Mouse (Mus musculus) heart, embryonic 11.5 days (tissue): ENCODE results near the gene B4galnt4. TPM values are rescaled to one million over a fixed set of nuclear protein-coding genes. Genes with fewer than 3 reads are reported as not detected.

ENCODE experiments used
- ATAC-seq: fragments of 200-750 bp; cut with Nextera tagmentation; replicated peaks from 2 replicates; pipeline ENCODE4 v1.8.0; 2017; ENCODE audit warnings: moderate library complexity; ENCODE audit not compliant: insufficient number of reproducible peaks, low FRiP score, low TSS enrichment
- H3K27ac ChIP-seq: fragments of 300-500 bp; sonication (generic); 2 replicates; pipeline ENCODE4 v1.5.1; 2014; ENCODE audit warnings: mild to moderate bottlenecking, low read depth, low read length
- H3K27me3 ChIP-seq: fragments of 300-500 bp; sonication (generic); 2 replicates; pipeline ENCODE4 v1.6.1; 2014; ENCODE audit warnings: mild to moderate bottlenecking, low read length, mixed read lengths; ENCODE audit not compliant: control insufficient read depth, insufficient read depth
- H3K36me3 ChIP-seq: fragments of 300-500 bp; sonication (generic); 2 replicates; pipeline ENCODE4 v1.6.1; 2014; ENCODE audit warnings: mild to moderate bottlenecking, low read length, moderate library complexity, mixed read lengths; ENCODE audit not compliant: control insufficient read depth, insufficient read depth
- H3K4me1 ChIP-seq: fragments of 300-500 bp; sonication (generic); 2 replicates; pipeline ENCODE4 v1.6.1; 2014; ENCODE audit warnings: low read length; ENCODE audit not compliant: control insufficient read depth, insufficient read depth
- H3K4me2 ChIP-seq: fragments of 300-500 bp; sonication (generic); 2 replicates; pipeline ENCODE4 v1.6.1; 2014; ENCODE audit warnings: mild to moderate bottlenecking, moderate library complexity
- H3K4me3 ChIP-seq: fragments of 300-500 bp; sonication (generic); 2 replicates; pipeline ENCODE4 v1.5.1; 2014; ENCODE audit warnings: low read depth, low read length
- H3K9ac ChIP-seq: fragments of 300-500 bp; sonication (generic); 2 replicates; pipeline ENCODE4 v1.6.1; 2014; ENCODE audit warnings: mild to moderate bottlenecking, low read depth, low read length, moderate library complexity
- H3K9me3 ChIP-seq: fragments of 300-500 bp; sonication (generic); replicated peaks from 2 replicates; pipeline ENCODE4 v1.6.1; 2016; ENCODE audit warnings: low read length; ENCODE audit not compliant: control insufficient read depth
- WGBS: fragments of 180-500 bp; shearing (Covaris S2); extraction: QIAGEN DNeasy Blood & Tissue Kit; methylation state at CpG from one replicate; pipeline ENCODE4 v1.1.7; 2014; ENCODE audit not compliant: insufficient replicate concordance; 5-methylcytosine and 5-hydroxymethylcytosine counted together
- polyA plus RNA-seq: library from polyadenylated mRNA; unstranded; fragments of >200 nt; fragmentation: Nextera tagmentation; extraction: Ambion mirVana; gene quantifications from 2 replicates; pipeline ENCODE4 v1.2.1, GENCODE M21; 2014

B4galnt4 gene
- polyA plus RNA-seq, 1 experiment from 2014 or later, result 2.6 TPM

GRCm38 (mm10) chr7:141061269-141061692 is 377 bp downstream of the B4galnt4 start:
- Histone ChIP-seq H3K4me2 (peak overlapping the region; percentile 92), H3K27me3 (peaks cover 62% of the 10 kb centered on the region), H3K27ac (no peak overlapping the region)

DNA sequence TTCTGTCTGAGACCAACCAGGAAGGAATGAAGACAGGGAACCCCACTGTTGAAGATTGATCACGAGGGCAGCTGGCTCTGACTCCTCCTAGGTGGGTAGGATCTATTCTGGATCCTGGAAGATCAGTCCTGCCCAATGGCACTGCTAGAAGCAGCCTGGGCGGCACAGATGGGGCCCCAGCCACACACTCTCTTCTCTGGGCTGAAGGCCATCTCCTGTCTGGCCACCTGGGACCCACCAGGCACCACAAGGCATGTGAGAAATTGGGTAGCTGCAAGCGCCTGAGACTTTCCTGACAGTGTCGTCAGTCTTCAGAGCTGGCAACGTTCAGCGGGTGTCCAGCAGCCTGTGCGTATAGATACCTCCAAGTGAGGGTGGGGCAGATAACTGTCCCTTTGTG is 1.6 kb downstream of the B4galnt4 start:
- Histone ChIP-seq H3K4me3 (no peak overlapping the region), H3K4me1 (0 out of 2 replicates have a peak, but pooled peaks cover 4% of the 10 kb centered on the region), H3K4me2 (no peak overlapping the region), H3K27ac (no peak overlapping the region), H3K9me3 (no peaks in the 10 kb centered on the region), H3K36me3 (no peaks in the 10 kb centered on the region), H3K27me3 (peaks cover 72% of the 10 kb centered on the region), H3K9ac (no peak overlapping the region)
- ATAC-seq, result no peak
- 72% methylated on average over 7 of the region's 7 CpGs for WGBS

More at GRCm38 (mm10) chr7:141061269-141061692, 377 bp downstream of the B4galnt4 start:
- no peaks in the 10 kb centered on the region for H3K9me3 ChIP-seq
- 0 out of 2 replicates have a peak, but pooled peaks cover 4% of the 10 kb centered on the region for H3K4me1 ChIP-seq
- under 1% methylated on average over 23 of the region's 37 CpGs for WGBS
- no peaks in the 10 kb centered on the region for H3K36me3 ChIP-seq
- peak; percentile 3; the same call in 1 of the 2 replicates for ATAC-seq
- peak overlapping the region; percentile 66 for H3K9ac ChIP-seq
- H3K4me3 ChIP-seq, result peak overlapping the region; percentile 63

- no peak overlapping the region for H3K27ac ChIP-seq
- 66% methylated on average over 3 of the region's 3 CpGs for WGBS
- H3K36me3 ChIP-seq, result no peaks in the 10 kb centered on the region
- H3K4me3 ChIP-seq, result no peak overlapping the region
- no peaks in the 10 kb centered on the region for H3K9me3 ChIP-seq
- H3K4me1 ChIP-seq, result 0 out of 2 replicates have a peak, but pooled peaks cover 4% of the 10 kb centered on the region
- H3K4me2 ChIP-seq, result no peak overlapping the region
- H3K27me3 ChIP-seq, result peaks cover 75% of the 10 kb centered on the region
- H3K9ac ChIP-seq, result no peak overlapping the region
- ATAC-seq, result no peak
These were observed 2.4 kb downstream of the B4galnt4 start for GRCm38 (mm10) chr7:141063353-141063752.

DNA sequence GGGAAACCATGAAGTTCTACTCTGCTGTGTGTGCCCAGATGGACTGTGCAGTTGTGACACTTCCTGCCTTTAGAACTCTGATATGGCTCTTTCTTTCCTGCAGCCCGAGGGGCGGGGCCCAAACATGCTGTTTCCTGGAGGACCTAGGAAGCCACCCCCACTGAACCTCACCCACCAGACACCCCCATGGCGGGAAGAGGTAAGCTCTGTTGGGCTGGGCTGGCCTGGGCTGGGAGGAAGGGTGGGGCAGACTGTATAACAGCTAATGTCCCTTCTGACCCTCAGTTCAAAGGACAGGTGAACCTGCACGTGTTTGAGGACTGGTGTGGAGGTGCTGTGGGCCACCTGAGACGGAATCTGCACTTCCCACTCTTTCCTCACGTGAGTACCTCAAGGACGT is 3.3 kb downstream of the B4galnt4 start:
- Histone ChIP-seq H3K4me1 (0 out of 2 replicates have a peak, but pooled peaks cover 4% of the 10 kb centered on the region), H3K9ac (no peak overlapping the region), H3K27ac (no peak overlapping the region), H3K36me3 (no peaks in the 10 kb centered on the region), H3K4me2 (no peak overlapping the region), H3K9me3 (no peaks in the 10 kb centered on the region), H3K27me3 (peaks cover 75% of the 10 kb centered on the region), H3K4me3 (no peak overlapping the region)
- ATAC-seq, result no peak
- WGBS, result 70% methylated on average over 7 of the region's 7 CpGs

GRCm38 (mm10) chr7:141064576-141064975 is 3.7 kb downstream of the B4galnt4 start:
- H3K4me2 ChIP-seq, result no peak overlapping the region
- no peaks in the 10 kb centered on the region for H3K36me3 ChIP-seq
- 0 out of 2 replicates have a peak, but pooled peaks cover 4% of the 10 kb centered on the region for H3K4me1 ChIP-seq
- ATAC-seq, result no peak
- peaks cover 73% of the 10 kb centered on the region for H3K27me3 ChIP-seq
- no peak overlapping the region for H3K27ac ChIP-seq
- no peaks in the 10 kb centered on the region for H3K9me3 ChIP-seq
- 81% methylated on average over 7 of the region's 7 CpGs for whole genome bisulfite sequencing
- H3K4me3 ChIP-seq, result no peak overlapping the region
- H3K9ac ChIP-seq, result no peak overlapping the region

GRCm38 (mm10) chr7:141068351-141068750 is 7.4 kb downstream of the B4galnt4 start:
- Histone ChIP-seq H3K9me3 (no peaks in the 10 kb centered on the region), H3K36me3 (no peaks in the 10 kb centered on the region), H3K9ac (no peak overlapping the region), H3K4me1 (peaks cover 4% of the 10 kb centered on the region), H3K27ac (no peak overlapping the region), H3K4me3 (no peak overlapping the region), H3K4me2 (no peak overlapping the region), H3K27me3 (peaks cover 65% of the 10 kb centered on the region)
- 62% methylated on average over 19 of the region's 19 CpGs for WGBS
- ATAC-seq, result no peak

DNA sequence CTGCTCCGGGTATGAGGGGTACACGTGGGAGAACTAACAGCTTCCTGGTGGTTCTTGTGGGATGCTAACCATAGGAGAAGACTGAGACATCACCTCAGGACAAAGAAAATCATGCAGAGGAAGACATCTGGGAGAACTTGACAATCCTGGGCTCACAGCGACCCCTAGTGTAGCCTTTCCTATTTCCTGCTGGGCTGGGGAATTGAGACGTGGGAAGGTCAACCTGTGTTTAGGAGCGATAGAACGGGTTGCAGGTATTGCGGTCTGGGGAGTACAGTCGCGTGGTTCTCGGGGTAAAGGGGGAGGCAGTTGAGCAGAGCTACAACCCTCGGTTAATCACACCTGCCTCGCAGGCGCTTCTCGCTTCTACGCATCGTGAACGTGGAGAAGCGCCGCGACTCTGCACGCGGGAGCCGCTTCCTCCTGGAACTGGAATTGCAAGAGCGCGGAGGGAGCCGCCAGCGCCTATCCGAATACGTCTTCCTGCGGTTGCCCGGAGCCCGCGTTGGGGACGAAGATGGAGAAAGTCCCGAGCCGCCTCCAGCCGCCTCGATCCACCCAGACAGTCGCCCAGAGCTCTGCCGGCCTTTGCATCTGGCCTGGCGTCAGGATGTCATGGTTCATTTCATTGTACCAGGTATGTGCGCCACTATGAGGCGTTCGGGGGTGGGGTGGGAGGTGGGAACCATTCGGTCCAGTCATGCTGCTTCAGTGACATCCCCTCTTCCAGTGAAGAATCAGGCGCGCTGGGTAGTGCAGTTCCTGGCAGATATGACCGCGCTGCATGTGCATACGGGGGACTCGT is 9.4 kb downstream of the B4galnt4 start:
- no peak for ATAC-seq
- under 1% methylated on average over 51 of the region's 51 CpGs for WGBS
- H3K9me3 ChIP-seq, result no peaks in the 10 kb centered on the region
- peak overlapping the region; percentile 78 for H3K4me2 ChIP-seq
- peaks cover 69% of the 10 kb centered on the region for H3K27me3 ChIP-seq
- H3K36me3 ChIP-seq, result no peaks in the 10 kb centered on the region
- H3K27ac ChIP-seq, result no peak overlapping the region
- H3K4me1 ChIP-seq, result peaks cover 4% of the 10 kb centered on the region
- H3K4me3 ChIP-seq, result peak overlapping the region; percentile 40
- peak overlapping the region; percentile 52 for H3K9ac ChIP-seq

GRCm38 (mm10) chr7:141072017-141072745 is 11.3 kb downstream of the B4galnt4 start:
- Histone ChIP-seq H3K9ac (no peak overlapping the region), H3K4me2 (no peak overlapping the region), H3K9me3 (no peaks in the 10 kb centered on the region), H3K4me3 (no peak overlapping the region), H3K4me1 (peaks cover 4% of the 10 kb centered on the region), H3K36me3 (no peaks in the 10 kb centered on the region), H3K27ac (no peak overlapping the region), H3K27me3 (peaks cover 70% of the 10 kb centered on the region)
- WGBS, result 18% methylated on average over 23 of the region's 23 CpGs
- no peak for ATAC-seq
